Comparison of ENCODE assay signal across 14 mouse cellular contexts in the genomic region with DNA sequence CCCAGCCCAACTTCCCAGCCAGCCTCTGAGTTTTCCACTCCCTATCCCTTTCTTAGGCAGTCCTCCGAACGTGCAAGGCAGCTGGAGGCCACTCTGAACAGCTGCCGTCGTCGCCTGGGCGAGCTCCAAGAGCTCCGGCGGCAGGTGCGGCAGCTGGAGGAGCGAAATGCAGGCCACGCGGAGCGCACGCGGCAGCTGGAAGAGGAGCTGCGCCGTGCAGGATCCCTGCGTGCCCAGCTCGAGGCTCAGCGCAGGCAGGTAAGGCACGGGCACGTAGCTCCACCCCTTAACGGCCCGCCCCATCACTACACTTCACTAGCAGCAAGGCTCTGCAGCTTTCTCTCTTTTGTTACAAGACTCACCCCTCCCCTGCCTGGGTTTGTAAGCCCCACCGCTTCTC. TPM values are rescaled to one million over a fixed set of nuclear protein-coding genes. Genes with fewer than 3 reads are reported as not detected.
DNase-seq lines count a peak whose midpoint lies in the region; ATAC-seq and TF ChIP-seq lines count a peak whose summit lies in the region.
"Had no signal": no experiment of that assay in that cellular context is flagged by ENCODE, and none has a peak within 500 bp of the region (broad histone marks: within the 10 kb centered on the region; RNA-seq: fewer than 3 reads in every experiment).

No protein-coding gene starts in this region.

- peaks cover 68% of the 10 kb centered on the region for H3K4me1 ChIP-seq in E14TG2a.4 (replicated peaks; ENCODE audit: low read depth, low read length)
- peaks cover 12% of the 10 kb centered on the region for H3K4me1 ChIP-seq in embryonic facial prominence, embryonic 13.5 days
- peaks cover 4% of the 10 kb centered on the region for H3K4me1 ChIP-seq in limb, embryonic 14.5 days (ENCODE audit: control insufficient read depth, insufficient read depth, low read length)

- no peak overlapping the region for H3K27ac ChIP-seq in embryonic facial prominence, embryonic 13.5 days
- H3K27ac ChIP-seq in limb, embryonic 14.5 days (replicated peaks; ENCODE audit: low read depth, low read length): no peak overlapping the region

- H3K9me3 ChIP-seq in E14TG2a.4 (ENCODE audit: low read length): no peaks in the 10 kb centered on the region
- H3K9me3 ChIP-seq in embryonic facial prominence, embryonic 13.5 days: no peaks in the 10 kb centered on the region
- H3K9me3 ChIP-seq in limb, embryonic 14.5 days (ENCODE audit: control insufficient read depth, low read length): no peaks in the 10 kb centered on the region
- H3K9me3 ChIP-seq: megakaryocyte, embryonic 14.5 days had no signal

- no peaks in the 10 kb centered on the region for H3K27me3 ChIP-seq in E14TG2a.4 (ENCODE audit: insufficient read depth, low read length)
- H3K27me3 ChIP-seq in embryonic facial prominence, embryonic 13.5 days: peaks cover 23% of the 10 kb centered on the region
- no peaks in the 10 kb centered on the region for H3K27me3 ChIP-seq in limb, embryonic 14.5 days (ENCODE audit: control insufficient read depth, insufficient read depth, low read length)
- H3K27me3 ChIP-seq: megakaryocyte, embryonic 14.5 days had no signal

- TF ChIP-seq CTCF in E14TG2a.4 (conservative IDR thresholded peaks at IDR 0.05; ENCODE audit: low read length): no peak

- H3K36me3 ChIP-seq in E14TG2a.4 (ENCODE audit: insufficient read depth, low read length): peaks cover 64% of the 10 kb centered on the region
- H3K36me3 ChIP-seq in embryonic facial prominence, embryonic 13.5 days: peaks cover 14% of the 10 kb centered on the region; the same call in 1 of the 2 replicates
- 0 out of 2 replicates have a peak, but pooled peaks cover 6% of the 10 kb centered on the region for H3K36me3 ChIP-seq in limb, embryonic 14.5 days (ENCODE audit: control insufficient read depth, insufficient read depth, low read length)

- H3K4me3 ChIP-seq in E14TG2a.4 (replicated peaks; ENCODE audit: low read length): peak overlapping the region; percentile 66
- H3K4me3 ChIP-seq in embryonic facial prominence, embryonic 13.5 days: 0 out of 2 replicates have a peak overlapping the region, but pooled peaks have one; percentile 2
- no peak overlapping the region for H3K4me3 ChIP-seq in limb, embryonic 14.5 days (replicated peaks; ENCODE audit: low read length)
- H3K4me3 ChIP-seq: megakaryocyte, embryonic 14.5 days had no signal

- H3K4me2 ChIP-seq in embryonic facial prominence, embryonic 13.5 days: peak overlapping the region; percentile 22; the same call in 1 of the 2 replicates
- H3K4me2 ChIP-seq in limb, embryonic 14.5 days (replicated peaks; ENCODE audit: low read depth, low read length, severe bottlenecking): no peak overlapping the region

- ATAC-seq in embryonic facial prominence, embryonic 13.5 days (ENCODE audit: insufficient number of reproducible peaks, insufficient read depth, low FRiP score, low TSS enrichment, low read depth): no peak
- ATAC-seq in limb, embryonic 14.5 days (ENCODE audit: low FRiP score, low read depth): peak; percentile 61
- ATAC-seq in megakaryocyte, adult 5-6 weeks (ENCODE audit: poor library complexity, severe bottlenecking): no peak

- no peak for TF ChIP-seq POLR2A in limb, embryonic 14.5 days (IDR thresholded peaks at IDR 0.05; ENCODE audit: borderline replicate concordance, extremely low read depth, insufficient read depth, insufficient read length)

- WGBS in embryonic facial prominence, embryonic 13.5 days: 25% methylated on average over 25 of the region's 25 CpGs
- whole genome bisulfite sequencing in limb, embryonic 14.5 days: 17% methylated on average over 24 of the region's 25 CpGs

- DNase-seq in heart, adult 11 months: peak; percentile 80
- no peak for DNase-seq in heart, postnatal 10 days
- peak; percentile 50 for DNase-seq in limb, embryonic 14.5 days (ENCODE audit: low spot score)
- DNase-seq in adrenal gland, adult 18-20 months (ENCODE audit: low spot score in 2 of 2): no peak
- no peak for DNase-seq in right cerebral cortex, adult 2 months (ENCODE audit: low spot score in 2 of 2)
- DNase-seq: adrenal gland, postnatal 14 days; cerebellum, postnatal 36 days; left cerebral cortex, postnatal 4 days; right cerebral cortex, adult 18-20 months; thymus, adult 2 months had no signal

- H3K9ac ChIP-seq in embryonic facial prominence, embryonic 13.5 days: peak overlapping the region; percentile 40; the same call in 1 of the 2 replicates
- H3K9ac ChIP-seq in limb, embryonic 14.5 days (ENCODE audit: low read depth, low read length, severe bottlenecking): no peak overlapping the region

- intact Hi-C loops in heart, postnatal 10 days (cut with DNase I): loop anchor here (5.0 kb wide), 1 partner anchor 38 kb away; no protein-coding TSS in a partner anchor

RNA-seq across cellular contexts. Expression of a gene that starts 5.3 kb away (rescaled TPM):
- 1 to 10 TPM; 1.8 to 2.3 TPM for total RNA-seq in heart, postnatal 10 days (2021)
- 23.2 and 24.7 TPM in 2 replicates for polyA plus RNA-seq in embryonic facial prominence, embryonic 13.5 days (2015; fragmentation: Nextera tagmentation; extraction: Ambion mirVana)
- polyA plus RNA-seq in limb, embryonic 14.5 days (2012; rRNA removed): 15.1 and 17.7 TPM in 2 replicates
- polyA plus RNA-seq in limb, embryonic 14.5 days (2014; fragmentation: Nextera tagmentation; extraction: Ambion mirVana): 17.4 and 18.1 TPM in 2 replicates
- total RNA-seq in adrenal gland, adult 18-20 months (2021): 1 to 10 TPM; 6.3 to 7.2 TPM
- 0.82 and 1.1 TPM in 2 replicates for total RNA-seq in megakaryocyte, adult 5-6 weeks (2015)
- 3.1 and 6.6 TPM in 2 replicates for total RNA-seq in megakaryocyte, adult 5-6 weeks (2017)

RNA-seq across cellular contexts. Expression of a gene that starts 17.2 kb away (rescaled TPM):
- total RNA-seq in heart, postnatal 10 days (2021): 10 to 100 TPM; 12.6 to 12.7 TPM
- polyA plus RNA-seq in embryonic facial prominence, embryonic 13.5 days (2015; fragmentation: Nextera tagmentation; extraction: Ambion mirVana): 10.4 and 11.2 TPM in 2 replicates
- 11.3 and 16.4 TPM in 2 replicates for polyA plus RNA-seq in limb, embryonic 14.5 days (2012; rRNA removed)
- 16.9 and 18.0 TPM in 2 replicates for polyA plus RNA-seq in limb, embryonic 14.5 days (2014; fragmentation: Nextera tagmentation; extraction: Ambion mirVana)
- 10 to 100 TPM; 27.1 to 28.5 TPM for total RNA-seq in adrenal gland, adult 18-20 months (2021)
- 45.5 and 60.4 TPM in 2 replicates for total RNA-seq in megakaryocyte, adult 5-6 weeks (2015)
- total RNA-seq in megakaryocyte, adult 5-6 weeks (2017): 110 and 125 TPM in 2 replicates

RNA-seq across cellular contexts. Expression of a gene that starts 18.7 kb away (rescaled TPM):
- not detected for total RNA-seq in heart, postnatal 10 days (2021)
- 0.14 TPM in 1 of 2 replicates, not detected in the other for polyA plus RNA-seq in embryonic facial prominence, embryonic 13.5 days (2015; fragmentation: Nextera tagmentation; extraction: Ambion mirVana)
- 0.08 and 0.15 TPM in 2 replicates for polyA plus RNA-seq in limb, embryonic 14.5 days (2012; rRNA removed)
- polyA plus RNA-seq in limb, embryonic 14.5 days (2014; fragmentation: Nextera tagmentation; extraction: Ambion mirVana): not detected in 2 replicates
- total RNA-seq in adrenal gland, adult 18-20 months (2021): not detected
- 0.07 TPM in 1 of 2 replicates, not detected in the other for total RNA-seq in megakaryocyte, adult 5-6 weeks (2015)
- not detected in 2 replicates for total RNA-seq in megakaryocyte, adult 5-6 weeks (2017)
- total RNA-seq: adrenal gland, postnatal 14 days; left cerebral cortex, postnatal 4 days had no signal

RNA-seq across cellular contexts. Expression of a gene that starts 26.1 kb away (rescaled TPM):
- 10 to 100 TPM; 53.4 to 55.4 TPM for total RNA-seq in heart, postnatal 10 days (2021)
- polyA plus RNA-seq in embryonic facial prominence, embryonic 13.5 days (2015; fragmentation: Nextera tagmentation; extraction: Ambion mirVana): 93.2 and 94.5 TPM in 2 replicates
- 58.6 and 60.8 TPM in 2 replicates for polyA plus RNA-seq in limb, embryonic 14.5 days (2012; rRNA removed)
- 87.6 and 90.8 TPM in 2 replicates for polyA plus RNA-seq in limb, embryonic 14.5 days (2014; fragmentation: Nextera tagmentation; extraction: Ambion mirVana)
- 100 to 1,000 TPM in 1 of 2 experiments, 10 to 100 TPM in 1; 80.9 to 131 TPM for total RNA-seq in adrenal gland, adult 18-20 months (2021)
- total RNA-seq in megakaryocyte, adult 5-6 weeks (2015): 56.8 and 75.8 TPM in 2 replicates
- 41.1 and 49.0 TPM in 2 replicates for total RNA-seq in megakaryocyte, adult 5-6 weeks (2017)

RNA-seq across cellular contexts. Expression of a gene that starts 26.3 kb away (rescaled TPM):
- 100 to 1,000 TPM; 689 to 769 TPM for total RNA-seq in heart, postnatal 10 days (2021)
- polyA plus RNA-seq in embryonic facial prominence, embryonic 13.5 days (2015; fragmentation: Nextera tagmentation; extraction: Ambion mirVana): 888 and 1,010 TPM in 2 replicates
- 387 and 405 TPM in 2 replicates for polyA plus RNA-seq in limb, embryonic 14.5 days (2012; rRNA removed)
- 839 and 877 TPM in 2 replicates for polyA plus RNA-seq in limb, embryonic 14.5 days (2014; fragmentation: Nextera tagmentation; extraction: Ambion mirVana)
- 100 to 1,000 TPM; 740 to 761 TPM for total RNA-seq in adrenal gland, adult 18-20 months (2021)
- total RNA-seq in megakaryocyte, adult 5-6 weeks (2015): 180 and 184 TPM in 2 replicates
- total RNA-seq in megakaryocyte, adult 5-6 weeks (2017): 230 and 256 TPM in 2 replicates

Comparison
In these comparisons a context has a peak if more than half of its experiments do, and no peak if none do; other contexts are left out.
1. DNase-seq: peak in heart, adult 11 months (single experiment) and limb, embryonic 14.5 days (single experiment); none in heart, postnatal 10 days (0 of 2), adrenal gland, adult 18-20 months (0 of 2) and right cerebral cortex, adult 2 months (0 of 2).